Mouse (Mus musculus): ENCODE data around the gene Acot8.

DNA sequence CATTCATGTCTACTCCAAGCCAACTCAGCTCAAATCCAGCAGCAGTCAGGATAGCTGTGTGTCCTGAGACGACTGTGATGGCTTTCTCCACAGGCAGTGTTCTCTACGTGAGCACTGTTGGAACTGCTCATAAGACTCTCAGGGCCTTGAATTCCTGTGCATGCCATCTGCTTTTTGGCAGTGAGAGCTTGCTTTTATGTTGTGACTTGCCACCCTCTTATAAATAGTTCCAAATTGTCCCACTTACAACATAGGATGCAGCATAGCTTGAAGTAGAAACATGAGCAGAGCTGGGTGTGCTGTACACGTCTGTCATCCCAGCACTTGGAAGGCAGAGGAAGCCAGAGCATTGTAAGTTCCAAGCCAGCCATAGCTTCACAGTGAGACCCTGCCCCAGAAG, 38.8 kb downstream of the Acot8 start:
- no peak for TF ChIP-seq POLR2A (IDR thresholded peaks at IDR 0.05; ENCODE audit: control insufficient read depth, low read depth, low read length)
- no peak for TF ChIP-seq CTCF (IDR thresholded peaks at IDR 0.05; ENCODE audit: control insufficient read depth, insufficient read depth, insufficient replicate concordance, low read depth, low read length)
